Mouse (Mus musculus): Measurements from ENCODE around the gene Scarb1.

The Scarb1 gene

GRCm38 (mm10) chr5:125331811-125332210 is 9.1 kb downstream of the Scarb1 start:
- DNase-seq (ENCODE audit: low spot score), result no peak

- DNase-seq (ENCODE audit: low spot score), result no peak
Observed at GRCm38 (mm10) chr5:125331094-125331493, 9.8 kb downstream of the Scarb1 start.

- no peak for DNase-seq (ENCODE audit: low spot score)
Observed at GRCm38 (mm10) chr5:125330656-125331055, 10.2 kb downstream of the Scarb1 start.

GRCm38 (mm10) chr5:125330191-125330590 is 10.7 kb downstream of the Scarb1 start:
- no peak for DNase-seq (ENCODE audit: low spot score)

- DNase-seq (ENCODE audit: low spot score), result no peak
Observed at GRCm38 (mm10) chr5:125327596-125328385, 13.1 kb downstream of the Scarb1 start.

GRCm38 (mm10) chr5:125326351-125326750 is 14.5 kb downstream of the Scarb1 start:
- no peak for DNase-seq (ENCODE audit: low spot score)

GRCm38 (mm10) chr5:125325931-125326330 is 15.0 kb downstream of the Scarb1 start:
- DNase-seq (ENCODE audit: low spot score), result peak; percentile 46

- no peak for DNase-seq (ENCODE audit: low spot score)
Observed at GRCm38 (mm10) chr5:125325285-125325684, 15.6 kb downstream of the Scarb1 start.

GRCm38 (mm10) chr5:125323939-125324480 is 16.9 kb downstream of the Scarb1 start:
- no peak for DNase-seq (ENCODE audit: low spot score)

GRCm38 (mm10) chr5:125323128-125323527 is 17.8 kb downstream of the Scarb1 start:
- DNase-seq (ENCODE audit: low spot score), result no peak

- no peak for DNase-seq (ENCODE audit: low spot score)
Observed at GRCm38 (mm10) chr5:125321836-125322235, 19.1 kb downstream of the Scarb1 start.

- peak; percentile 17 for DNase-seq (ENCODE audit: low spot score)
Observed at GRCm38 (mm10) chr5:125319057-125319800, 21.7 kb downstream of the Scarb1 start.

- DNase-seq (ENCODE audit: low spot score), result no peak
Observed at GRCm38 (mm10) chr5:125317953-125318352, 22.9 kb downstream of the Scarb1 start.

GRCm38 (mm10) chr5:125317296-125317695 is 23.6 kb downstream of the Scarb1 start:
- DNase-seq (ENCODE audit: low spot score), result no peak

GRCm38 (mm10) chr5:125316771-125317170 is 24.1 kb downstream of the Scarb1 start:
- no peak for DNase-seq (ENCODE audit: low spot score)

GRCm38 (mm10) chr5:125315110-125315509 is 25.8 kb downstream of the Scarb1 start:
- DNase-seq (ENCODE audit: low spot score), result no peak

- no peak for DNase-seq (ENCODE audit: low spot score)
Observed at GRCm38 (mm10) chr5:125313991-125314390, 26.9 kb downstream of the Scarb1 start.

- no peak for DNase-seq (ENCODE audit: low spot score)
Observed at GRCm38 (mm10) chr5:125312970-125313597, 27.8 kb downstream of the Scarb1 start.

- no peak for DNase-seq (ENCODE audit: low spot score)
Observed at GRCm38 (mm10) chr5:125310986-125311385, 29.9 kb downstream of the Scarb1 start.

- DNase-seq (ENCODE audit: low spot score), result no peak
Observed at GRCm38 (mm10) chr5:125309193-125309592, 31.7 kb downstream of the Scarb1 start.

GRCm38 (mm10) chr5:125306824-125307223 is 34.1 kb downstream of the Scarb1 start:
- DNase-seq (ENCODE audit: low spot score), result no peak

- no peak for DNase-seq (ENCODE audit: low spot score)
Observed at GRCm38 (mm10) chr5:125306372-125306771, 34.5 kb downstream of the Scarb1 start.

Data from layer of hippocampus, adult 11-12 months (tissue).